Mouse (Mus musculus) G1E (cell line): Measurements from ENCODE around the gene Trim10.

ENCODE experiments used
- CTCF ChIP-seq: IDR thresholded peaks from 2 replicates; pipeline ENCODE4 v1.5.1; 2012; ENCODE audit warnings: low read depth, low read length, inconsistent platforms, mixed read lengths
- GATA1 ChIP-seq: IDR thresholded peaks from 2 replicates; pipeline ENCODE4 v1.6.1; 2012; ENCODE audit warnings: borderline replicate concordance, low read length, inconsistent platforms, mixed read lengths

- TF ChIP-seq GATA1 = no peak
- TF ChIP-seq CTCF = peak; percentile 49; the same call in 1 of the 2 replicates
Observed at GRCm38 (mm10) chr17:36824005-36824404, 45.4 kb upstream of the Trim10 start.
